10 mouse cellular contexts compared by ENCODE assay signal in the genomic region with DNA sequence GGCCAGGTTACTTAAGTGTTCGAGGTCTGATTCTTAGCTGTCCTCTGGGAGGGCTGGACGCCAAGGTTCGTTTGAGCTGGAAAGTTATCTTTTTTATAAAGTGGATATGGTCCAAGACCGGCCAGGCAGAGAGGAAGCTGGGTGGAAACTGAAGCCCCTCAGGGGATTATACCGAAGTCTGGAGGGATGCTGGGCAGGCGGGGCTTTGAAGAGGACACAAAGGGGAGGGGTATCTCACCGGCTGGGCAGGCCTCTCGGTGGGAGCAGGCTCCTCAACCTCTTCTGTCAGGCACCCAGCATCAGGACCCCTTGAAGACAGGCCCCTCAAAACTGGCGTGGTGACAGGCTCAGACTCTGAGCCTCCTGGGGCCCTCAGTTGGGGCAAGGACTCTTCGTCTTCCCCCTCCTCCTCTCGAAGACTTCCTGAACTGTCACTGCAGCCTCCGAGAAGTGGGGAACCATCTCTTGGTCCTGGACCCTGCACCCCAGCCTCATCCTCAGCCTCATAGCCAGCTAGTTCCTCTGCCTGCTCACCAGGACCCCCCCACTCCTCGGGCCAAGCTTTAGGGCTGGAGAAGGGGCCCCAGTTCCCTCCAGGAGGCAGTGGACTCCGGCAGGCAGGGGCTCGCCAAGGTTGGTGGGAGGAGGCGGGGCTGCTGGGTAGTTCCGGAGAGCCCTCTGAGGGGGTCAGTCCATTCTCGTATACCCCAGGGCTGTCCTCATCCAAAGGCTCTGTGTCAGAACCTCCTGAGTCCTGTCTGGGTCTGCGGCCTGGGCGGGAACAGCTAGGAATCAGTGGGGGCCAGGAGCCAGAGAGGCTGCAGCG. TPM values are rescaled to one million over a fixed set of nuclear protein-coding genes. Genes with fewer than 3 reads are reported as not detected.
DNase-seq lines count a peak whose midpoint lies in the region; ATAC-seq and TF ChIP-seq lines count a peak whose summit lies in the region.
"Had no signal": no experiment of that assay in that cellular context is flagged by ENCODE, and none has a peak within 500 bp of the region (broad histone marks: within the 10 kb centered on the region; RNA-seq: fewer than 3 reads in every experiment).

No protein-coding gene starts in this region.

- H3K4me1 ChIP-seq in kidney, postnatal 0 days (replicated peaks; ENCODE audit: insufficient read depth, low read length), result peaks cover 8% of the 10 kb centered on the region; the same call in 1 of the 2 replicates
- peaks cover 44% of the 10 kb centered on the region for H3K4me1 ChIP-seq in forebrain, embryonic 14.5 days (ENCODE audit: control insufficient read depth, insufficient read depth, low read length)
- H3K4me1 ChIP-seq in midbrain, embryonic 13.5 days (replicated peaks), result peaks cover 78% of the 10 kb centered on the region

- H3K9me3 ChIP-seq in kidney, postnatal 0 days (replicated peaks; ENCODE audit: low read length), result no peaks in the 10 kb centered on the region
- no peaks in the 10 kb centered on the region for H3K9me3 ChIP-seq in forebrain, embryonic 14.5 days (replicated peaks; ENCODE audit: control insufficient read depth, low read length)
- H3K9me3 ChIP-seq in midbrain, embryonic 13.5 days, result no peaks in the 10 kb centered on the region
- H3K9me3 ChIP-seq: liver, embryonic 13.5 days had no signal

- H3K9ac ChIP-seq in kidney, postnatal 0 days (ENCODE audit: low read depth, low read length), result no peak overlapping the region
- H3K9ac ChIP-seq in forebrain, embryonic 14.5 days (ENCODE audit: low read length), result peak overlapping the region; percentile 37
- peak overlapping the region; percentile 56 for H3K9ac ChIP-seq in midbrain, embryonic 13.5 days (replicated peaks)
- H3K9ac ChIP-seq: liver, embryonic 13.5 days had no signal

- no peak for TF ChIP-seq CTCF in kidney, postnatal 0 days (IDR thresholded peaks at IDR 0.05; ENCODE audit: low read depth)

- no peak overlapping the region for H3K27ac ChIP-seq in kidney, postnatal 0 days
- peak overlapping the region; percentile 85 for H3K27ac ChIP-seq in forebrain, embryonic 14.5 days (ENCODE audit: low read depth, low read length)
- H3K27ac ChIP-seq in midbrain, embryonic 13.5 days, result peak overlapping the region; percentile 81
- H3K27ac ChIP-seq: liver, embryonic 13.5 days had no signal

- no peak for DNase-seq in kidney, postnatal 0 days (ENCODE audit: low spot score)
- DNase-seq in kidney, adult 11 months, result no peak
- peak; percentile 49 to 58 for DNase-seq in cerebellum, postnatal 25 days
- DNase-seq in forebrain, embryonic 14.5 days (ENCODE audit: low spot score), result no peak
- DNase-seq in gastrocnemius, postnatal 4 days (ENCODE audit: low spot score in 2 of 2), result no peak
- no peak for DNase-seq in adrenal gland, adult 18-20 months (ENCODE audit: low spot score in 2 of 2)
- no peak for DNase-seq in heart, adult 8-10 months (ENCODE audit: low spot score)
- DNase-seq: liver, embryonic 13.5 days had no signal

- no peaks in the 10 kb centered on the region for H3K36me3 ChIP-seq in kidney, postnatal 0 days (ENCODE audit: insufficient read depth, low read length)
- peaks cover 8% of the 10 kb centered on the region; the same call in 1 of the 2 replicates for H3K36me3 ChIP-seq in forebrain, embryonic 14.5 days (ENCODE audit: control insufficient read depth, insufficient read depth, low read length)
- peaks cover 13% of the 10 kb centered on the region for H3K36me3 ChIP-seq in midbrain, embryonic 13.5 days

- 0 out of 2 replicates have a peak, but pooled peaks have one; percentile 3 for ATAC-seq in kidney, postnatal 0 days (replicated peaks; ENCODE audit: low FRiP score, low read depth)
- ATAC-seq in forebrain, embryonic 14.5 days, result 0 out of 2 replicates have a peak, but pooled peaks have one; percentile 2
- peak; percentile 9; the same call in 1 of the 2 replicates for ATAC-seq in midbrain, embryonic 13.5 days
- ATAC-seq: inflammation-experienced regulatory T-cells, adult 6 months had no signal

- H3K4me2 ChIP-seq in kidney, postnatal 0 days (ENCODE audit: low read length), result no peak overlapping the region
- H3K4me2 ChIP-seq in forebrain, embryonic 14.5 days (ENCODE audit: low read length), result peak overlapping the region; percentile 33
- peak overlapping the region; percentile 39 for H3K4me2 ChIP-seq in midbrain, embryonic 13.5 days (replicated peaks)
- H3K4me2 ChIP-seq: liver, embryonic 13.5 days had no signal

- H3K27me3 ChIP-seq in kidney, postnatal 0 days (ENCODE audit: insufficient read depth, low read length), result peaks cover 24% of the 10 kb centered on the region
- peaks cover 6% of the 10 kb centered on the region; the same call in 1 of the 2 replicates for H3K27me3 ChIP-seq in forebrain, embryonic 14.5 days (replicated peaks; ENCODE audit: control insufficient read depth, insufficient read depth, low read length)
- H3K27me3 ChIP-seq in midbrain, embryonic 13.5 days, result peaks cover 49% of the 10 kb centered on the region

- no peak overlapping the region for H3K4me3 ChIP-seq in kidney, postnatal 0 days (replicated peaks; ENCODE audit: low read depth, low read length)
- no peak overlapping the region for H3K4me3 ChIP-seq in forebrain, embryonic 14.5 days (ENCODE audit: low read depth, low read length)
- H3K4me3 ChIP-seq in midbrain, embryonic 13.5 days (replicated peaks), result no peak overlapping the region
- H3K4me3 ChIP-seq: liver, embryonic 13.5 days had no signal

- 16% methylated on average over 21 of the region's 21 CpGs for WGBS in kidney, postnatal 0 days
- WGBS in forebrain, embryonic 14.5 days, result 8% methylated on average over 21 of the region's 21 CpGs
- WGBS in midbrain, embryonic 13.5 days, result 8% methylated on average over 21 of the region's 21 CpGs

RNA-seq across cellular contexts. Expression of a gene that starts 2.9 kb away (rescaled TPM):
- 15.8 and 16.8 TPM in 2 replicates for polyA plus RNA-seq in kidney, postnatal 0 days (2015; fragmentation: Nextera tagmentation; extraction: Ambion mirVana)
- 8.1 and 9.2 TPM in 2 replicates for polyA plus RNA-seq in forebrain, embryonic 14.5 days (2014; fragmentation: Nextera tagmentation; extraction: Ambion mirVana)
- 7.9 and 8.2 TPM in 2 replicates for polyA plus RNA-seq in midbrain, embryonic 13.5 days (2015; fragmentation: Nextera tagmentation; extraction: Ambion mirVana)
- total RNA-seq in gastrocnemius, postnatal 4 days (2021), result 1 to 10 TPM; 6.5 to 8.3 TPM
- 10 to 100 TPM; 25.8 to 29.4 TPM for total RNA-seq in adrenal gland, adult 18-20 months (2021)
- 1 to 10 TPM; 2.7 to 4.5 (median 4.1) TPM for total RNA-seq in heart, adult 8-10 months (2022)

RNA-seq across cellular contexts. Expression of a gene that starts 7.5 kb away (rescaled TPM):
- polyA plus RNA-seq in kidney, postnatal 0 days (2015; fragmentation: Nextera tagmentation; extraction: Ambion mirVana), result 0.30 and 0.34 TPM in 2 replicates
- 24.1 and 28.9 TPM in 2 replicates for polyA plus RNA-seq in forebrain, embryonic 14.5 days (2014; fragmentation: Nextera tagmentation; extraction: Ambion mirVana)
- 18.2 and 19.9 TPM in 2 replicates for polyA plus RNA-seq in midbrain, embryonic 13.5 days (2015; fragmentation: Nextera tagmentation; extraction: Ambion mirVana)
- total RNA-seq in gastrocnemius, postnatal 4 days (2021), result 1 to 10 TPM; 1.3 to 2.0 TPM
- 1 to 10 TPM; 3.0 TPM for total RNA-seq in adrenal gland, adult 18-20 months (2021)
- under 1 TPM in 3 of 4 experiments, not detected in 1; 0.09 to 0.17 (median 0.09) TPM for total RNA-seq in heart, adult 8-10 months (2022)
- polyA plus RNA-seq: inflammation-experienced regulatory T-cells, adult 6 months had no signal

RNA-seq across cellular contexts. Expression of a gene that starts 14.7 kb away (rescaled TPM):
- 20.8 and 21.6 TPM in 2 replicates for polyA plus RNA-seq in kidney, postnatal 0 days (2015; fragmentation: Nextera tagmentation; extraction: Ambion mirVana)
- 44.4 and 47.2 TPM in 2 replicates for polyA plus RNA-seq in forebrain, embryonic 14.5 days (2014; fragmentation: Nextera tagmentation; extraction: Ambion mirVana)
- 32.1 and 35.0 TPM in 2 replicates for polyA plus RNA-seq in midbrain, embryonic 13.5 days (2015; fragmentation: Nextera tagmentation; extraction: Ambion mirVana)
- 10 to 100 TPM; 12.9 to 14.0 TPM for total RNA-seq in gastrocnemius, postnatal 4 days (2021)
- total RNA-seq in adrenal gland, adult 18-20 months (2021), result 10 to 100 TPM; 10.9 to 12.0 TPM
- 10 to 100 TPM; 11.5 to 17.0 (median 14.0) TPM for total RNA-seq in heart, adult 8-10 months (2022)

RNA-seq across cellular contexts. Expression of a gene that starts 17.1 kb away (rescaled TPM):
- 2.0 and 2.4 TPM in 2 replicates for polyA plus RNA-seq in kidney, postnatal 0 days (2015; fragmentation: Nextera tagmentation; extraction: Ambion mirVana)
- polyA plus RNA-seq in forebrain, embryonic 14.5 days (2014; fragmentation: Nextera tagmentation; extraction: Ambion mirVana), result 8.5 and 12.0 TPM in 2 replicates
- 35.5 and 39.9 TPM in 2 replicates for polyA plus RNA-seq in midbrain, embryonic 13.5 days (2015; fragmentation: Nextera tagmentation; extraction: Ambion mirVana)
- total RNA-seq in gastrocnemius, postnatal 4 days (2021), result 1 to 10 TPM; 2.9 to 4.0 TPM
- total RNA-seq in adrenal gland, adult 18-20 months (2021), result 1 to 10 TPM; 6.1 to 7.4 TPM
- 1 to 10 TPM; 4.8 to 5.6 (median 4.9) TPM for total RNA-seq in heart, adult 8-10 months (2022)

Comparison
In these comparisons a context has a peak if more than half of its experiments do, and no peak if none do; other contexts are left out.
1. DNase-seq: peak in cerebellum, postnatal 25 days (2 of 2); none in kidney, postnatal 0 days (single experiment), kidney, adult 11 months (single experiment), forebrain, embryonic 14.5 days (single experiment), gastrocnemius, postnatal 4 days (0 of 2), adrenal gland, adult 18-20 months (0 of 2) and heart, adult 8-10 months (single experiment).
2. Peak in every context shown above with its lines, with median percentiles within 50 percentile points of each other: ATAC-seq.